Mouse (Mus musculus) heart, embryonic 16.5 days (tissue): ENCODE measurements at regions not wholly inside any gene's neighbourhood (a gene's known extent, or its start where the extent isn't known, plus 50 kb on each side); places are given as distances from the start of the nearest gene placed in this dataset.

Experiments
- ATAC-seq: fragments of 200-750 bp; cut with Nextera tagmentation; replicated peaks from 2 replicates; pipeline ENCODE4 v1.8.0; 2017; ENCODE audit warnings: moderate number of reproducible peaks; ENCODE audit not compliant: insufficient read depth, low FRiP score; ENCODE audit errors: extremely low read depth
- H3K27ac ChIP-seq: fragments of 300-500 bp; sonication (generic); 2 replicates; pipeline ENCODE4 v1.5.1; 2014; ENCODE audit warnings: mild to moderate bottlenecking, low read length, control low read depth, moderate library complexity
- H3K27me3 ChIP-seq: fragments of 300-500 bp; sonication (generic); 2 replicates; pipeline ENCODE4 v1.6.1; 2014; ENCODE audit warnings: low read length, mixed read lengths; ENCODE audit not compliant: control insufficient read depth, insufficient read depth
- H3K36me3 ChIP-seq: fragments of 300-500 bp; sonication (generic); 2 replicates; pipeline ENCODE4 v1.6.1; 2014; ENCODE audit not compliant: control insufficient read depth, insufficient read depth
- H3K4me1 ChIP-seq: fragments of 300-500 bp; sonication (generic); 2 replicates; pipeline ENCODE4 v1.6.1; 2014; ENCODE audit warnings: low read length, mixed read lengths; ENCODE audit not compliant: control insufficient read depth, insufficient read depth
- H3K4me2 ChIP-seq: fragments of 300-500 bp; sonication (generic); 2 replicates; pipeline ENCODE4 v1.6.1; 2014; ENCODE audit warnings: low read depth, mild to moderate bottlenecking, control low read depth, low read length
- H3K4me3 ChIP-seq: fragments of 300-500 bp; sonication (generic); 2 replicates; pipeline ENCODE4 v1.5.1; 2014; ENCODE audit warnings: mild to moderate bottlenecking, control low read depth, low read length
- H3K9ac ChIP-seq: fragments of 300-500 bp; sonication (generic); 2 replicates; pipeline ENCODE4 v1.6.1; 2014; ENCODE audit warnings: low read length, control low read depth
- H3K9me3 ChIP-seq: fragments of 300-500 bp; sonication (generic); replicated peaks from 2 replicates; pipeline ENCODE4 v1.6.1; 2016; ENCODE audit warnings: low read length; ENCODE audit not compliant: control insufficient read depth
- WGBS: fragments of 180-500 bp; shearing (Covaris S2); extraction: QIAGEN DNeasy Blood & Tissue Kit; methylation state at CpG from one replicate; pipeline ENCODE4 v1.1.7; 2014; 5-methylcytosine and 5-hydroxymethylcytosine counted together

- H3K4me1 ChIP-seq = peaks cover 33% of the 10 kb centered on the region
- H3K9ac ChIP-seq = no peak overlapping the region
- no peaks in the 10 kb centered on the region for H3K27me3 ChIP-seq
- H3K4me3 ChIP-seq = no peak overlapping the region
- 31% methylated on average over 14 of the region's 14 CpGs for WGBS
- no peaks in the 10 kb centered on the region for H3K9me3 ChIP-seq
- H3K27ac ChIP-seq = no peak overlapping the region; the same call in 1 of the 2 replicates
- ATAC-seq = no peak
- no peaks in the 10 kb centered on the region for H3K36me3 ChIP-seq
- no peak overlapping the region for H3K4me2 ChIP-seq
Observed at GRCm38 (mm10) chr12:109839946-109840524, 239.9 kb upstream of the Rtl1 start.

- Histone ChIP-seq H3K9ac (no peak overlapping the region), H3K9me3 (no peaks in the 10 kb centered on the region), H3K4me1 (peaks cover 20% of the 10 kb centered on the region), H3K27ac (no peak overlapping the region), H3K4me2 (no peak overlapping the region), H3K36me3 (no peaks in the 10 kb centered on the region), H3K27me3 (no peaks in the 10 kb centered on the region), H3K4me3 (no peak overlapping the region)
- no peak for ATAC-seq
- WGBS = 72% methylated on average over 8 of the region's 8 CpGs
Observed at GRCm38 (mm10) chr12:109844723-109845601, 244.8 kb upstream of the Rtl1 start.

DNA sequence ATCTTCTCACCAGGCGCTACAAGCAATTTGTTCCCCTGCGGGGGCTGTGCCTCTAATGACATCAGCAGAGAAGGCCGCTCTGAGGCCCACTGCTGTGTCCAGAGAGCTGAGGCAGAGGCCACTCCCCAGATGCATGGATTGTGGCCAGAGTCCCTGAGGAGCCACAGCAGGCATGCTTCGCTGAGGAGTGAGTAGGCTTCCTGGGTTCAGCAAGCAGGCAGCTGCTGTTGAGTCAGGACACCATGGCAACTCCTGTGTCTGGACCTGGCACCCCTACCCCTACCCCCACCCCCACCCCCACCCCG, 245.4 kb upstream of the Rtl1 start:
- no peak overlapping the region for H3K4me2 ChIP-seq
- H3K9ac ChIP-seq = no peak overlapping the region
- H3K36me3 ChIP-seq = no peaks in the 10 kb centered on the region
- H3K4me3 ChIP-seq = no peak overlapping the region
- no peaks in the 10 kb centered on the region for H3K9me3 ChIP-seq
- peaks cover 17% of the 10 kb centered on the region for H3K4me1 ChIP-seq
- no peak for ATAC-seq
- no peaks in the 10 kb centered on the region for H3K27me3 ChIP-seq
- 51% methylated on average over 5 of the region's 5 CpGs for WGBS
- H3K27ac ChIP-seq = no peak overlapping the region

DNA sequence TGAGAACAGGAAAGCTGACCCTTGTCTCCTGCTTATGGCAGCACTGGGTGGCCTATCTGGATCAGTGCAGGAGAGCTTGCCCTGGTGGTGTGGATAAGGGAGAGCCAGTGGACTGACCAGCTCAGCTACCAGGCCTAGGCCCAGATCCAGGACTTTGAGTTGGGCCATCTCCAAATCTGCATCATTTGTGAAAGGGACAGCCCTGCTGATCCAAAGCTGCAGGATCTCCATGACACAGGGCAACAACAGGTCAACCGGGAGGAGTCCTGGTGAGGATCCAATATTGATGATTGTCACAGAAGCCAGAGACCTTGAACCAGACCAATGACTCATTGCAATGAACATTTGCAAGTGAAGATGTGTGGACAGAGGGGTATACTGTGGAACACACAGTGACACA, 256.2 kb upstream of the Rtl1 start:
- no peaks in the 10 kb centered on the region for H3K36me3 ChIP-seq
- WGBS = 93% methylated on average over 1 of the region's 1 CpGs
- H3K27ac ChIP-seq = no peak overlapping the region
- no peaks in the 10 kb centered on the region for H3K4me1 ChIP-seq
- no peak overlapping the region for H3K4me2 ChIP-seq
- no peak overlapping the region for H3K4me3 ChIP-seq
- H3K9me3 ChIP-seq = peaks cover 3% of the 10 kb centered on the region; the same call in 1 of the 2 replicates
- no peak for ATAC-seq
- H3K27me3 ChIP-seq = no peaks in the 10 kb centered on the region
- H3K9ac ChIP-seq = no peak overlapping the region

GRCm38 (mm10) chr12:109857705-109858104, 257.6 kb upstream of the Rtl1 start:
- WGBS = 58% methylated on average over 4 of the region's 4 CpGs
- Histone ChIP-seq H3K9me3 (peaks cover 3% of the 10 kb centered on the region; the same call in 1 of the 2 replicates), H3K27ac (no peak overlapping the region), H3K4me1 (no peaks in the 10 kb centered on the region), H3K4me3 (no peak overlapping the region), H3K9ac (no peak overlapping the region), H3K36me3 (no peaks in the 10 kb centered on the region), H3K4me2 (no peak overlapping the region), H3K27me3 (no peaks in the 10 kb centered on the region)
- no peak for ATAC-seq

DNA sequence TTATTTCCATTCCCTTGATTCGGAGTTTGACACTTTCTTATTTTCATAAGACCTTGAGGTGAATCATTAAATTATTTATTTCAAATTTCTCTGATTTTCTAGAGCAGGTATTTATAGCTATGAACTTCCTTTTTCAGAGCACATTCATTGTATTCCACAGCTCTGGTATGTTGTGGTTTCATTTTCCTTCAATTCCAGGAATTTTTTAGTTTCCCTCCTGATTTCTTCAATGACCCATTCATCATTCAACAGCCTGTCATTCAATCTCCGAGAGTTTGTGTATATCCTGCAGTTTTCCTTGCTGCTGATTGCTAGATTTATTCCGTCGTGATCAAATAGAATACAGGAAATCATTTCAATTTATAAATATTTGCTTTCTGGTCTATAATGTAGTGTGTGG, 264.7 kb upstream of the Rtl1 start:
- no peaks in the 10 kb centered on the region for H3K36me3 ChIP-seq
- no peak overlapping the region for H3K4me3 ChIP-seq
- no peak overlapping the region for H3K4me2 ChIP-seq
- no peak overlapping the region for H3K27ac ChIP-seq
- no peaks in the 10 kb centered on the region for H3K9me3 ChIP-seq
- H3K9ac ChIP-seq = no peak overlapping the region
- 61% methylated on average over 4 of the region's 4 CpGs for WGBS
- no peaks in the 10 kb centered on the region for H3K27me3 ChIP-seq
- no peak for ATAC-seq
- no peaks in the 10 kb centered on the region for H3K4me1 ChIP-seq

DNA sequence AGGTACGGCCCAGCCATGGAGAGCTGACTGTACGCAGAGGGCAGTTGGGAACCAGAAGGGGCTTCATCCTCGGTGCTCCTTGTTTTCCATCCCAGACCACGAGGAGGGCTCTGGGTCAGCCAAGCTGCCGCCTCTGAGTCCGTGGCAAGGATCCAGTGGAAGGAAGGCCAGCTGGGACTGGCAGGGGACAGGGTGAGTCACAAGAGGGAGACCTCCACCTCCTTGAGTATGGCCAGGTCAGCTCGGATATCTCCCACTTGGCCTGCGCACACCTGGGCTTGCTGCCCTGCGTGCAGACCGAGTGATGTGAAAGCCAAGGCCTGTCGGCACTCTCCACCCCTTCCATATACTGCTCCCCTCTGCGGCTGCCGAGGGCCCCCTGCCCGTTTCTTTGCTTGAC, 270.9 kb upstream of the Rtl1 start:
- H3K4me2 ChIP-seq = no peak overlapping the region
- H3K36me3 ChIP-seq = no peaks in the 10 kb centered on the region
- no peak overlapping the region for H3K9ac ChIP-seq
- no peak overlapping the region for H3K4me3 ChIP-seq
- H3K27ac ChIP-seq = no peak overlapping the region
- no peak for ATAC-seq
- 82% methylated on average over 14 of the region's 14 CpGs for WGBS
- no peaks in the 10 kb centered on the region for H3K27me3 ChIP-seq
- no peaks in the 10 kb centered on the region for H3K4me1 ChIP-seq
- H3K9me3 ChIP-seq = no peaks in the 10 kb centered on the region

GRCm38 (mm10) chr12:109874466-109874865, 274.3 kb upstream of the Rtl1 start:
- Histone ChIP-seq H3K36me3 (no peaks in the 10 kb centered on the region), H3K9ac (no peak overlapping the region), H3K9me3 (no peaks in the 10 kb centered on the region), H3K4me2 (no peak overlapping the region), H3K4me1 (no peaks in the 10 kb centered on the region), H3K27ac (no peak overlapping the region), H3K27me3 (no peaks in the 10 kb centered on the region), H3K4me3 (no peak overlapping the region)
- 30% methylated on average over 7 of the region's 7 CpGs for WGBS
- no peak for ATAC-seq

DNA sequence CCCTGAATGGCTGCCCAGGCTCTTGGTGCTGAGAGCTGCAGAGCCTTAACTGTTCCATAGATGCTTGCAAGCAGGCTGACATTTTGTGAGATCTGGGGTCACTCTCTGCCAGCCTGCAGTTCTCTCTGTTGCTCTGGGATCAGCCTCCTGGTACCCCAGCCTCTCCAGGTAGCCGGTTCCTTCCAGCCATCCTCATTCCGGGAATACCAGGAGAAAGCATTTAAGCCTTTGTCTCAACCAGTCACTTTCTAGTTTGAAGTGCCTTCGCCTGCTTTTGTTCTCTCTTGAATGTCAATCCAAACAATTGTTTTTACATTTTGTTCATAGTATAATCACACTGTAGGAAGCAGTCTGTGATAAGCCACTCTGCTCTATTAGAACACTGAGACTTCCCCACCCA, 281.0 kb upstream of the Rtl1 start:
- no peaks in the 10 kb centered on the region for H3K4me1 ChIP-seq
- no peaks in the 10 kb centered on the region for H3K9me3 ChIP-seq
- WGBS = 63% methylated on average over 3 of the region's 3 CpGs
- no peaks in the 10 kb centered on the region for H3K36me3 ChIP-seq
- H3K27me3 ChIP-seq = no peaks in the 10 kb centered on the region
- H3K4me2 ChIP-seq = no peak overlapping the region
- ATAC-seq = no peak
- no peak overlapping the region for H3K9ac ChIP-seq
- H3K27ac ChIP-seq = no peak overlapping the region
- H3K4me3 ChIP-seq = no peak overlapping the region
